Mouse (Mus musculus) cerebellum, adult 2 months (tissue): ENCODE data around the gene Serpina3a. TPM values are rescaled to one million over a fixed set of nuclear protein-coding genes. Genes with fewer than 3 reads are reported as not detected.

ENCODE experiments used
- DNase-seq, 2 experiments: peaks; one replicate each; pipeline ENCODE4 v3.0.0; 2021
- H3K27ac ChIP-seq: fragments of 200-500 bp; 2 replicates; pipeline ENCODE4 v1.5.1; 2012; ENCODE audit warnings: low read length, control low read depth, inconsistent platforms; ENCODE audit not compliant: insufficient read depth
- H3K27me3 ChIP-seq: fragments of 200-500 bp; 2 replicates; pipeline ENCODE4 v1.6.1; 2012; ENCODE audit warnings: inconsistent platforms, mild to moderate bottlenecking, low read length, moderate library complexity; ENCODE audit not compliant: control insufficient read depth, insufficient read depth
- H3K4me1 ChIP-seq: fragments of 200-500 bp; 2 replicates; pipeline ENCODE4 v1.6.1; 2011; ENCODE audit warnings: low read length; ENCODE audit not compliant: control insufficient read depth, insufficient read depth
- H3K4me3 ChIP-seq: fragments of 200-500 bp; replicated peaks from 2 replicates; pipeline ENCODE3; 2011; ENCODE audit warnings: mild to moderate bottlenecking, low read depth, low read length, control low read depth; ENCODE audit not compliant: insufficient read depth
- CTCF ChIP-seq: fragments of 200-500 bp; IDR thresholded peaks from 2 replicates; pipeline ENCODE4 v1.5.1; 2011; ENCODE audit warnings: low read depth, mild to moderate bottlenecking, control low read depth, low read length, moderate library complexity, borderline replicate concordance; ENCODE audit not compliant: insufficient read depth
- POLR2A ChIP-seq: fragments of 200-500 bp; IDR thresholded peaks from 2 replicates; pipeline ENCODE4 v1.6.1; 2011; ENCODE audit warnings: low read length, control low read depth, borderline replicate concordance; ENCODE audit not compliant: insufficient read depth
- WGBS: fragments of 180-500 bp; shearing (Covaris S2); methylation state at CpG from one replicate; pipeline ENCODE4 v1.1.7; 2018; 5-methylcytosine and 5-hydroxymethylcytosine counted together
- polyA plus RNA-seq: library from polyadenylated mRNA; depleted of rRNA; stranded (reverse); fragments of >200 nt; gene quantifications from 2 replicates; pipeline ENCODE4 v1.2.3, GENCODE M21; 2012

Gene Serpina3a
- polyA plus RNA-seq, 1 experiment, result not detected

DNA sequence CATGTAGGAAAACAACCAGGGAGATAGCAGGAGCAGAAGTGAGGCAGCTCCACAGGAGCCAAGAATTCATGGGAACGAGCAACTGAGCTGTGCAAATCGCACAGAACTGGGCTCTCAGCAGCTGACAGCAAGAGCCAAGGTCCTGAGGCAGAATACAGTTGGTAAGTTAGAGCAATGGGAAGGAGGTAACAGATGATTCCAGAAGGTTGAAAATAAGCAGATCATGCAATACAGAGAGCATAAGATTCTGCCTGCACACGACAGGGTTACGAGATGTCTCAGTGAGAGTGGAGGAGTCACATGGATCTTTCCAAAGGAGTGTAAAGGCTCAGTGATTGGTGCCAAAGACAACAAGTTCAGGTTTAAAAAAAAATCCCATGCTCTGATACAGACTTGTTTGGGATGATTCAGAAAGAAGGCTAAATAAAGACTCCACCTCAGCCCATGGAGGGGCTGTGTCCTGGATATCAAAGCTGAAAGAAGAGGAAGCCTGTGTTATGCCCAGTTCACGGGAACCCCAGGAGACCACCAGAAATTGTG, 12.6 kb downstream of the Serpina3a start:
- no peaks in the 10 kb centered on the region for H3K4me1 ChIP-seq
- no peak for DNase-seq
- H3K4me3 ChIP-seq, result no peak overlapping the region
- no peak for TF ChIP-seq CTCF
- TF ChIP-seq POLR2A, result no peak
- WGBS, result 74% methylated on average over 5 of the region's 5 CpGs
- no peak overlapping the region for H3K27ac ChIP-seq
- H3K27me3 ChIP-seq, result no peaks in the 10 kb centered on the region

DNA sequence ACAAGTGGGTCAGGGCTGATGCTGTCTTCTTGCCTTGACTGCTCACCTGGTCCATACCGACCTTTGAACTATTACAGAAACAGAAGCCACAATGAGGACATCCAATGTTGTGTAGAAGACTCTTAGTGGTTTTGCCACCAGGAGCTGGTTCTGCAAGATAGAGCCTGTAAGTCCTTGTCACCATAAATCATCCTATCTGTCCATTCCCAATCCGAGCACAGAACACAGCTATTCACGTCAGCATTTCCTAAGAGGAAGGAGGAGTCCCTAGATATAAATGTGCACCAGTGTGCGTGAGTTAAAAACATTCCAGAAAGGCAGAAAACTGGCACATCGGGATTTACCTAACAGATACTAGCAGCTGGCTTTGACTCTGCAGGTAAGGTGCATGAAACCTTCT, 15.2 kb downstream of the Serpina3a start, which contains the start of gene Serpina3b:
Gene Serpina3b (plus strand): TSS at position 301 of the 400 bp plus-strand sequence.
- no peaks in the 10 kb centered on the region for H3K4me1 ChIP-seq
- no peaks in the 10 kb centered on the region for H3K27me3 ChIP-seq
- 91% methylated on average over 5 of the region's 5 CpGs for WGBS
- H3K4me3 ChIP-seq, result no peak within 1 kb of the TSS
- no peak for DNase-seq
- no peak within 1 kb of the TSS for H3K27ac ChIP-seq
- TF ChIP-seq POLR2A (no peak), CTCF (no peak)

DNA sequence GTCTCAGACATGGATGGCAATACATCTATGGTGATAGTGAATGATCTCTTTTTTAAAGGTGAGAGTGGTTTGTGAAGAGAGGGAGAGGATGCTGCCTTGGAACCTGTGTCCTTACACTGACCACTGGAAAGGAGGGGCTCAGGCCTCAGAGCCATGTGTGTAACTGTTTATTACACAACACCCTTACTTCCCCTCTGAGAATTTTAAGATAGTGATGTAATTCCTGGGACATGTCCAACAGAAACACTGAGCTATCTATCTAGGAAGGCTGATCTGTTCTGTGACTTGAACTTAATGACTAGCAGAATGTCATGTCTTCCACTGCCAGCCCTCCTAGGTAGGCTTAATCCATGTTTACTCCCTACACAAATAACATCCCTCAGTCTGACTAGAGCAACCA, 18.5 kb downstream of the Serpina3a start:
- TF ChIP-seq POLR2A (no peak), CTCF (no peak)
- H3K4me1 ChIP-seq, result no peaks in the 10 kb centered on the region
- H3K27me3 ChIP-seq, result no peaks in the 10 kb centered on the region
- DNase-seq, result no peak
- no peak overlapping the region for H3K4me3 ChIP-seq
- no peak overlapping the region for H3K27ac ChIP-seq

DNA sequence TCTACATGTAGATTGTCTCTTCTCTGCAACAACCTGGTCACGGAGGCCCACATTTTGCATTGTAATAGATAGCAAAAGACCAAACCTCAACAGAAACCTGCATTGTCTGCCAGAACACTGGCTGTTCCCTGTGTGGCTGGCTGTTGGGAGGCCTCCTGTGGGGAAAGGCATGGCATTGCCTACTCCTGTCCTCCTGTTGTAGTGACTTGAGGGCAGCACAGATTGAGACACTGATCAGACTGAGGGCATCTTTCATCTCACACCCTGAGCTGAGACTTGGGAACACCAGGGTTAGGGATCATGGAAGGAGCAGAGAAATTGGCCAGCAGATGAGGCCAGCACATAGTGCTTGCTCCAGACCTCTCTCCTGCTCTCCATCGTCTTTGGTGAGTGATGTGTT, 25.7 kb downstream of the Serpina3a start:
- Histone ChIP-seq H3K27ac (no peak overlapping the region), H3K4me1 (no peaks in the 10 kb centered on the region), H3K4me3 (no peak overlapping the region), H3K27me3 (no peaks in the 10 kb centered on the region)
- WGBS, result 87% methylated on average over 2 of the region's 2 CpGs
- DNase-seq, result no peak
- TF ChIP-seq POLR2A (no peak), CTCF (no peak)

DNA sequence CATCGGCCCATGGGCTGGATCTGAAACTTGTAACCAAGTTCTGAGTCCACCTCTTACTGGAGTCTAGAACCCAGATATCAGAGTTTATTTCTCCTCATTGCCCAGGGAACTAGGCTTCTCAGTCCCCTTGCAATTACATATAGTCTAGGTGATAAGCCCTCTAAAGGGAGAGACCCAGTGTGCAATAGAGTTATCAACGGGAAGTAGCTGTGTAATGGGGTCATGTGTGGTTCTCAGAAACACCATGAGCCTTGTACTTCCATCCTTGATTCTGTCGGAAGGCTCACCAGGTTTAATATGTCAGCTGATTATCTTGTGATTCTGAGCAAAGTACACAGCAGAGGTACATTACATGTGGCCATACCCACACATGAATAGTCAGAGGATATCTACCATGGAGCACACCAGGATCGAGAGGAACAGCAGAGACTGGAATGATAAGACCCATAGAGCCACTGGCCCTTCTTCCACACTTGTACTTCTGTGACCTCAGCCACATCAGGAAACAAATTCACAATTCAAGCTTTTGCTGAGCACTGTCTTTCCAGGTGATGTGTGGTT, 28.1 kb downstream of the Serpina3a start:
- TF ChIP-seq POLR2A (no peak), CTCF (no peak)
- 90% methylated on average over 4 of the region's 4 CpGs for WGBS
- H3K4me1 ChIP-seq, result no peaks in the 10 kb centered on the region
- no peaks in the 10 kb centered on the region for H3K27me3 ChIP-seq
- no peak for DNase-seq
- H3K4me3 ChIP-seq, result no peak overlapping the region
- H3K27ac ChIP-seq, result no peak overlapping the region

DNA sequence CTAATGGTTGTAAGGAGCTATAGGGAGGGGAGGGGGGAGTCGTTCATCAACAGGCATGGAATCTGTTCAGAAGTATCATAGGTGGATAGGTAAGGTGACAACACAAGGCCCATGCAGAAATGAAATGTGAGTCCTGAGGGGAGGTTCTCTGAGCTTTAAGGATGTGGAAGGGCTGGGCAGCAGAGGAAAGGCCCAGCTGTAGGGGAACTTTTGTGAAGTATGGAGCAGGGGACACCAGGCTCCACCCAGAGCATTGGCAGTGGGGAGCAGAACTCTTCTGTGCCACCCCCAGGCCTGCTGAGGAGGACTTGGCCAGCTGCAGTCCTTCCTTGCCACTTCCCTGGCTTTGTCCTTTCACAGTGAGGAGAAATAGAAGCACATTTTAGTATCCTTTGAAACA, 29.0 kb downstream of the Serpina3a start:
- H3K27ac ChIP-seq, result no peak overlapping the region
- no peaks in the 10 kb centered on the region for H3K4me1 ChIP-seq
- WGBS, result 83% methylated on average over 1 of the region's 1 CpGs
- TF ChIP-seq CTCF (no peak), POLR2A (no peak)
- H3K27me3 ChIP-seq, result no peaks in the 10 kb centered on the region
- H3K4me3 ChIP-seq, result no peak overlapping the region
- DNase-seq, result no peak

DNA sequence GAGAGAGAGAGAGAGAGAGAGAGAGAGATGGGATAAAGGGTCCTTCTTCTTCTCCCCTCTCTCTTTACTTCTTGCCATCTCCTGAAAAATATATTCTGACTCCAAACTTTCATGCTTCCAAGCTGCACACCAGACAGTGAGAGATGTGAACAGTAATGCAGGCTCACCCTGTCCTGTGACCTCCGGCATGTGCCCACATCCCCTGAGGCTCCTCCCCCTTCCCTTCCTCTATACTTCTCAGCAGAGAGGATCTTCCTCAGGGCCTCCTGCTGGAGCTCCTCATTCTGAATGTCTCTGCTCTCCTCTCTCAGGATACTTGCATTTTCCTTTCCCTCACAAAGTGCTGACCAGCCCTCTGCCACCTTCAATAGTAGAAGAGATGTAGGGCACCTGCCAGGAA, 29.9 kb downstream of the Serpina3a start:
- Histone ChIP-seq H3K27ac (no peak overlapping the region), H3K4me3 (no peak overlapping the region), H3K27me3 (no peaks in the 10 kb centered on the region), H3K4me1 (no peaks in the 10 kb centered on the region)
- TF ChIP-seq CTCF, result no peak
- no peak for TF ChIP-seq POLR2A
- 57% methylated on average over 1 of the region's 1 CpGs for WGBS
- no peak for DNase-seq

DNA sequence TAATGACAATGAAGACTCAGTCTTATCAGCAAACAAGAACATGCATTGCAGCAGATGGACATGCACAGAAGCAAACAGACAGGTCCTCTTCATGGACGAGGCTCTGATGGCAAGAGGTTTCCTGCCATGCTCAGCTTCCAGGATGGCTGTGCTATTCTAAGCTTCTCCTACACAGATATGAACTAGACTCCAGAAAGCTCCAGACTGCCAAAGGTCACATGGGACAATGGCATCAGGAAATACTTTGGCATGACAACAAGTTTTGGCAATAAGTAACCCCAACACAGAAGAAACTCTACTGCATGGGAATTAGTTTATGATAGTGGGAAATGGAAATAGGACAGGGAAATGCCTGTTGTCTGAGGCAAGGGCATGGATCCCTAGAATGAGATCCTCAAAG, 30.8 kb downstream of the Serpina3a start:
- no peak for DNase-seq
- 73% methylated on average over 1 of the region's 1 CpGs for WGBS
- Histone ChIP-seq H3K4me3 (no peak overlapping the region), H3K27me3 (no peaks in the 10 kb centered on the region), H3K27ac (no peak overlapping the region), H3K4me1 (no peaks in the 10 kb centered on the region)
- TF ChIP-seq POLR2A, result no peak
- no peak for TF ChIP-seq CTCF

DNA sequence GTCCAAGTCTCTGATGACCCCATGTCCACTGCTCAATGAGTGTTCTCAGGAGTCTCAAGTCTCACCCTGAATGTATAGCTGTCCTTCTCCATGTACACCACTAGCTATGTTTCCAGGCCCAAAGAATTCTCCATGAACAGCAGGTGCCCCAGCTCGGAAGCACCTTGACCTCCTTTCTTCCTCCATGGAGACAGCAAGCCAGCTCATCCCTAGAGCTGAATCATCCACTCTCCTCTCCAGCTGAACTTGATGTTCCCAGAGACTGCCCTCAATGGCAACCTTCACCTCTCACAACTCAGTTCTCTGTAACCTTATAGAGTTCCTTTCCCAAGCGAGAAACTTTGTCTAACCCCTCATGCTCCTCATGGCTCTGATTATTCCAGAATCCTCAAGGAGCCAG, 33.0 kb downstream of the Serpina3a start:
- Histone ChIP-seq H3K4me1 (no peaks in the 10 kb centered on the region), H3K27ac (no peak overlapping the region), H3K27me3 (no peaks in the 10 kb centered on the region), H3K4me3 (no peak overlapping the region)
- DNase-seq, result no peak
- TF ChIP-seq CTCF, result no peak
- no peak for TF ChIP-seq POLR2A
- 86% methylated on average over 2 of the region's 2 CpGs for WGBS
